Mouse (Mus musculus) stomach, embryonic 16.5 days (tissue): ENCODE results near the gene Pfkp. TPM values are rescaled to one million over a fixed set of nuclear protein-coding genes. Genes with fewer than 3 reads are reported as not detected.

Experiments used
- ATAC-seq: fragments of 200-750 bp; cut with Nextera tagmentation; 2 replicates; pipeline ENCODE4 v1.8.0; 2017; ENCODE audit warnings: moderate number of reproducible peaks, moderate TSS enrichment; ENCODE audit not compliant: insufficient read depth, low FRiP score
- H3K27ac ChIP-seq: fragments of 300-500 bp; sonication (generic); 2 replicates; pipeline ENCODE4 v1.5.1; 2014; ENCODE audit warnings: low read length
- H3K27me3 ChIP-seq: fragments of 300-500 bp; sonication (generic); 2 replicates; pipeline ENCODE4 v1.6.1; 2014; ENCODE audit warnings: low read length, control low read depth, mixed read lengths; ENCODE audit not compliant: control insufficient read depth, insufficient read depth
- H3K36me3 ChIP-seq: fragments of 300-500 bp; sonication (generic); 2 replicates; pipeline ENCODE4 v1.6.1; 2014; ENCODE audit warnings: low read length; ENCODE audit not compliant: control insufficient read depth, insufficient read depth
- H3K4me1 ChIP-seq: fragments of 300-500 bp; sonication (generic); 2 replicates; pipeline ENCODE4 v1.6.1; 2014; ENCODE audit warnings: low read length, control low read depth, mixed read lengths; ENCODE audit not compliant: control insufficient read depth, insufficient read depth
- H3K4me2 ChIP-seq: fragments of 300-500 bp; sonication (generic); 2 replicates; pipeline ENCODE4 v1.6.1; 2014; ENCODE audit warnings: low read depth, low read length, mixed read lengths
- H3K4me3 ChIP-seq: fragments of 300-500 bp; sonication (generic); replicated peaks from 2 replicates; pipeline ENCODE4 v1.5.1; 2014; ENCODE audit warnings: mild to moderate bottlenecking, low read length
- H3K9ac ChIP-seq: fragments of 300-500 bp; sonication (generic); 2 replicates; pipeline ENCODE4 v1.6.1; 2014; ENCODE audit warnings: low read length
- H3K9me3 ChIP-seq: fragments of 300-500 bp; sonication (generic); replicated peaks from 2 replicates; pipeline ENCODE4 v1.6.1; 2016; ENCODE audit warnings: low read length, control low read depth; ENCODE audit not compliant: control insufficient read depth
- WGBS: fragments of 180-500 bp; shearing (Covaris S2); extraction: QIAGEN DNeasy Blood & Tissue Kit; methylation state at CpG from one replicate; pipeline ENCODE4 v1.1.7; 2014; 5-methylcytosine and 5-hydroxymethylcytosine counted together
- polyA plus RNA-seq: library from polyadenylated mRNA; unstranded; fragments of >200 nt; fragmentation: Nextera tagmentation; extraction: Ambion mirVana; gene quantifications from 2 replicates; pipeline ENCODE4 v1.2.1, GENCODE M21; 2015

The Pfkp gene
- polyA plus RNA-seq, 1 experiment from 2014 or later = 58.8 TPM

DNA sequence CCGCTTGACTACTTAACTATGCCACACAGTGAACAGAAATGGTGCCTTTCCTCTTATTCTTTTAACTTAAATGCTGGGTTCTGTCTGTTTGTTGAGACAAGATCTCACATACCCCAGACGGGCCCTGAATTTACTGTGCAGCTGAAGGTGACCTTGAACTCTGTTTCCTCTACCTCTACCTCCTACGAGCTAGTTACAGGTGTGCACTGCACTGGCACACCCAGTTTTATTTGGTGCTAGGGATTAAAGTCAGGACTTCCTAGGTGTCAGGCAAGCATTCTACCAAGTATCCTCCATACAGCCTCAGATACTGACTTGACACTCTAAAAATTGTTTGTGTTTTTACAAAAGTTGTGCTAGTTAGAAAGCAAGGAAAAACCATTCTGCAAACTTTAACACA, 22.6 kb downstream of the Pfkp start:
- H3K27ac ChIP-seq = no peak overlapping the region
- H3K4me2 ChIP-seq = no peak overlapping the region
- no peaks in the 10 kb centered on the region for H3K27me3 ChIP-seq
- H3K4me1 ChIP-seq = peaks cover 4% of the 10 kb centered on the region; the same call in 1 of the 2 replicates
- H3K4me3 ChIP-seq = no peak overlapping the region
- no peak overlapping the region for H3K9ac ChIP-seq
- ATAC-seq = no peak
- WGBS = 64% methylated on average over 3 of the region's 3 CpGs
- H3K36me3 ChIP-seq = no peaks in the 10 kb centered on the region
- H3K9me3 ChIP-seq = no peaks in the 10 kb centered on the region

GRCm38 (mm10) chr13:6624604-6625003, 24.0 kb downstream of the Pfkp start:
- no peaks in the 10 kb centered on the region for H3K27me3 ChIP-seq
- no peak overlapping the region for H3K4me3 ChIP-seq
- no peaks in the 10 kb centered on the region for H3K36me3 ChIP-seq
- no peak for ATAC-seq
- H3K4me1 ChIP-seq = peaks cover 4% of the 10 kb centered on the region; the same call in 1 of the 2 replicates
- no peaks in the 10 kb centered on the region for H3K9me3 ChIP-seq
- 72% methylated on average over 2 of the region's 2 CpGs for WGBS
- H3K9ac ChIP-seq = no peak overlapping the region
- H3K27ac ChIP-seq = no peak overlapping the region
- no peak overlapping the region for H3K4me2 ChIP-seq

DNA sequence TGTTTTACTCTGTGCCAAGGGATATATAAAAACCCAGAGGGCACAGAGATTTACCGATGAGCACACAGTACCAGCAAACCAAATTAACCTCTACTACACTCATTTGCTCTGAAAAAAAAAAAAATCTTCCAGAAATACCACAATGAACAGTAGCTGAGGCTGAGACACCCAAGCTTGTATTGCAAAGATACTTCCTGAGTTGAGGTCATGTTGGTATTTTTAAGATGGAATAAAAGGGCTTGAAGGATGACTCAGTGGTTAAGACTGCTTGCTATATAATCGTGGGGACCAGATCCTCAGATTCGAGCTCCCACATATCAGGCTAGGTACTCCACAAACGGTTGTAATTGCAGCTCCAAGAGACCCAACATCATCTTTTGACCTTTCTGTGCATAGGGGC, 24.5 kb downstream of the Pfkp start:
- Histone ChIP-seq H3K4me1 (peaks cover 4% of the 10 kb centered on the region; the same call in 1 of the 2 replicates), H3K36me3 (no peaks in the 10 kb centered on the region), H3K27ac (no peak overlapping the region), H3K4me3 (no peak overlapping the region), H3K4me2 (no peak overlapping the region), H3K9ac (no peak overlapping the region), H3K27me3 (no peaks in the 10 kb centered on the region), H3K9me3 (no peaks in the 10 kb centered on the region)
- no peak for ATAC-seq
- 76% methylated on average over 4 of the region's 4 CpGs for WGBS

DNA sequence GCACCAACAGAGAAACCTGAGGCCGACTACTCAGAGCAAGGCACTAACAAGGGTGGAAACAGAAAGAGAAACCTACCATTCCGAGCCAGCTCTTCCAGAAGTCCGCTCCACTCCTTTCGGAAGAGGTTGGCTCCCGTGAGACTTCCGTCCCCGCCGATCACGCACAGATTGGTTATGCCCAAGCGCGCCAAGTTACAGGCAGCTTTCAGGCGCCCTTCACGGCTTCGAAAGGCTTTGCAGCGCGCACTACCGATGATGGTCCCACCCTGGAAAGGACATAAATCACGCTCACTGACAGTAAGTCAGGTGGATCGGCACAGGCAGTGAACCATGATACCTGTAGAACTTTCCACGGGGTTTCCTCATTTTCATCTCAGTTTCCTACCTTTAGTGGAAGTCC, 26.7 kb downstream of the Pfkp start:
- peaks cover 3% of the 10 kb centered on the region; the same call in 1 of the 2 replicates for H3K4me1 ChIP-seq
- no peaks in the 10 kb centered on the region for H3K9me3 ChIP-seq
- no peaks in the 10 kb centered on the region for H3K36me3 ChIP-seq
- no peak overlapping the region for H3K27ac ChIP-seq
- H3K9ac ChIP-seq = no peak overlapping the region
- H3K4me3 ChIP-seq = no peak overlapping the region
- no peak overlapping the region for H3K4me2 ChIP-seq
- no peak for ATAC-seq
- 95% methylated on average over 20 of the region's 20 CpGs for WGBS
- no peaks in the 10 kb centered on the region for H3K27me3 ChIP-seq

DNA sequence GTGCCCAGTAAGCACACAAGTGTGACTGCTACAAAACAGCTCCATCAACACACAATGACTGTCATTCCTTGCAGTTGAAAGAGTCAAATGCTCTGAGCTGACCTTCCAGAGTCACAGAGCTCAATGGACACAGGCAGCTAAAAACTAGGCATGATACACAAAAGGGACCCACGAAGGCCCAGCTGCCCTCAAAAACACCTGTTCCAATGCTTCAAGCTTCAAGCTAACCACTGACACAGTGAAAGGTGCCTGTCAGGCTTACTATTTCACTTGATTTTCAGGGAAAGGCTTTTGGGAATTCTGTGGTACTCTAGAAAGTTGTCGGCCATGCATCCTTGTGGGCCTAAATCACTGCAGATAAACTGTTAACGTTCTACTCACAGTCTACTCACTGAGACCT, 28.3 kb downstream of the Pfkp start:
- WGBS = 80% methylated on average over 3 of the region's 3 CpGs
- H3K36me3 ChIP-seq = no peaks in the 10 kb centered on the region
- no peak for ATAC-seq

GRCm38 (mm10) chr13:6618711-6619110, 29.9 kb downstream of the Pfkp start:
- WGBS = 77% methylated on average over 3 of the region's 3 CpGs

More for the DNA sequence above, 28.3 kb downstream of the Pfkp start:
- Histone ChIP-seq H3K9me3 (no peaks in the 10 kb centered on the region), H3K9ac (no peak overlapping the region), H3K4me3 (no peak overlapping the region), H3K4me1 (no peaks in the 10 kb centered on the region), H3K4me2 (no peak overlapping the region), H3K27ac (no peak overlapping the region), H3K27me3 (no peaks in the 10 kb centered on the region)

GRCm38 (mm10) chr13:6613690-6614445, 34.7 kb downstream of the Pfkp start:
- Histone ChIP-seq H3K4me2 (no peak overlapping the region), H3K36me3 (no peaks in the 10 kb centered on the region), H3K4me3 (no peak overlapping the region), H3K27me3 (no peaks in the 10 kb centered on the region), H3K27ac (no peak overlapping the region), H3K9me3 (no peaks in the 10 kb centered on the region), H3K9ac (no peak overlapping the region), H3K4me1 (no peaks in the 10 kb centered on the region)
- no peak for ATAC-seq
- 84% methylated on average over 5 of the region's 5 CpGs for WGBS

More at GRCm38 (mm10) chr13:6618711-6619110, 29.9 kb downstream of the Pfkp start:
- no peaks in the 10 kb centered on the region for H3K9me3 ChIP-seq
- H3K4me1 ChIP-seq = no peaks in the 10 kb centered on the region
- no peak overlapping the region for H3K4me2 ChIP-seq
- H3K36me3 ChIP-seq = no peaks in the 10 kb centered on the region
- no peak overlapping the region for H3K4me3 ChIP-seq
- no peaks in the 10 kb centered on the region for H3K27me3 ChIP-seq
- ATAC-seq = no peak
- no peak overlapping the region for H3K9ac ChIP-seq
- no peak overlapping the region for H3K27ac ChIP-seq

GRCm38 (mm10) chr13:6602786-6603409, 45.7 kb downstream of the Pfkp start:
- Histone ChIP-seq H3K9me3 (no peaks in the 10 kb centered on the region), H3K27ac (no peak overlapping the region), H3K4me1 (no peaks in the 10 kb centered on the region), H3K9ac (no peak overlapping the region), H3K36me3 (no peaks in the 10 kb centered on the region), H3K4me2 (no peak overlapping the region), H3K27me3 (no peaks in the 10 kb centered on the region), H3K4me3 (no peak overlapping the region)
- 83% methylated on average over 10 of the region's 10 CpGs for WGBS
- ATAC-seq = no peak

GRCm38 (mm10) chr13:6601676-6602075, 46.9 kb downstream of the Pfkp start:
- H3K4me1 ChIP-seq = no peaks in the 10 kb centered on the region
- no peak overlapping the region for H3K27ac ChIP-seq
- H3K27me3 ChIP-seq = no peaks in the 10 kb centered on the region
- WGBS = 85% methylated on average over 2 of the region's 2 CpGs
- H3K4me3 ChIP-seq = no peak overlapping the region
- H3K9me3 ChIP-seq = no peaks in the 10 kb centered on the region
- H3K9ac ChIP-seq = no peak overlapping the region
- H3K36me3 ChIP-seq = no peaks in the 10 kb centered on the region
- no peak for ATAC-seq
- H3K4me2 ChIP-seq = no peak overlapping the region
